Mouse (Mus musculus) CH12.LX (cell line): ENCODE data around the gene Fam221b.

Source experiments
- CHD1 ChIP-seq: IDR thresholded peaks from 2 replicates; pipeline ENCODE4 v1.6.1; 2012; ENCODE audit warnings: low read depth, low read length, improper control_type of control experiment, inconsistent platforms
- CTCF ChIP-seq, 2 experiments: IDR thresholded peaks in 1 of 2; conservative IDR thresholded peaks in 1 of 2; 2 replicates each; pipeline ENCODE4 v1.5.1; 2011 to 2012; ENCODE audit warnings: low read depth in 2 of 2, low read length in 2 of 2, improper control_type of control experiment in 1 of 2, inconsistent platforms in 1 of 2, mild to moderate bottlenecking in 1 of 2, moderate library complexity in 1 of 2
- EP300 ChIP-seq: IDR thresholded peaks from 2 replicates; pipeline ENCODE4 v1.6.1; 2011; ENCODE audit warnings: low read length, improper control_type of control experiment
- POLR2A ChIP-seq: IDR thresholded peaks from 2 replicates; pipeline ENCODE4 v1.6.1; 2011; ENCODE audit warnings: low read depth, mild to moderate bottlenecking, improper control_type of control experiment, low read length
- ZKSCAN1 ChIP-seq: IDR thresholded peaks from 2 replicates; pipeline ENCODE4 v1.6.1; 2012; ENCODE audit warnings: low read depth, inconsistent platforms, low read length, improper control_type of control experiment, borderline replicate concordance

- no peak for TF ChIP-seq CHD1
- TF ChIP-seq ZKSCAN1, result no peak
- TF ChIP-seq EP300, result no peak
- TF ChIP-seq CTCF (conservative IDR thresholded peaks at IDR 0.05 in 1 of 2, IDR thresholded peaks at IDR 0.05 in 1 of 2; ENCODE audit: low read depth in 2 of 2, low read length in 2 of 2), result peak; percentile 53 to 67
- no peak for TF ChIP-seq POLR2A
Measured at GRCm38 (mm10) chr4:43666412-43666811, 2.5 kb downstream of the Fam221b start.
